Mouse (Mus musculus) liver, embryonic 14.5 days (tissue): Measurements from ENCODE around the gene Usp45.

Experiments
- CTCF ChIP-seq: IDR thresholded peaks from 2 replicates; pipeline ENCODE4 v1.5.1; 2016; ENCODE audit warnings: antibody characterized with exemption, low read depth, control low read depth
- EP300 ChIP-seq: IDR thresholded peaks from 2 replicates; pipeline ENCODE4 v1.6.1; 2016; ENCODE audit warnings: antibody characterized with exemption, low read depth

DNA sequence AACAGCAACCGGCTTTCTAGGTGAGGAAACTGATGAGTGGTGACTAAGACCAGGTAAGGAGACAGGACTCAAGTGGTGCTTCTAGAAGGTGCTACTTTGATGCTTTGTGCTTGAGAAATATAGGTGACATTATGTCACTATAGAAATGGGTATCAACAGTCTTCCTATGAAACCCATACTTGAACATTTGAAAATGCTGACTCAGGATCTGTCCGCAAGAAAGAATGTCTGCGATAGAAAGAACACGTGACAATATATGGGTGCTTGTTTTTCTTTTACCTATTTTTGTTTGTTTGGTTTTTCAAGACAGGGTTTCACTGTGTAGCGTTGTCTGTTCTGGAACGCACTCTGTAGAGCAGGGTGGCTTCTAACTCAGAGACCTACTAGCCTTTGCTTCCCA, 45.7 kb downstream of the Usp45 start:
- TF ChIP-seq CTCF = no peak
- no peak for TF ChIP-seq EP300
